Mouse (Mus musculus): ENCODE measurements around the gene Amacr.

GRCm38 (mm10) chr15:10980712-10981111 is 844 bp upstream of the Amacr start:
- TF ChIP-seq CTCF (IDR thresholded peaks at IDR 0.05; ENCODE audit: extremely low read depth, insufficient read length, insufficient replicate concordance, low read depth, low read length) (no peak), POLR2A (IDR thresholded peaks at IDR 0.05; ENCODE audit: low read depth, low read length) (no peak)
